Mouse (Mus musculus) midbrain, embryonic 11.5 days (tissue): ENCODE results near the gene Afap1. TPM values are rescaled to one million over a fixed set of nuclear protein-coding genes. Genes with fewer than 3 reads are reported as not detected.
A peak's percentile ranks its signal among the peaks of the same experiment; 100 is the strongest.

ENCODE experiments used
- ATAC-seq: fragments of 200-750 bp; cut with Nextera tagmentation; 2 replicates; pipeline ENCODE4 v1.8.0; 2017; ENCODE audit warnings: moderate TSS enrichment, moderate library complexity; ENCODE audit not compliant: low FRiP score
- DNase-seq: peaks from one replicate; pipeline ENCODE4 v3.0.0; 2015; ENCODE audit warnings: low spot score; ENCODE audit errors: missing footprints
- H3K27ac ChIP-seq: fragments of 300-500 bp; sonication (generic); 2 replicates; pipeline ENCODE4 v1.5.1; 2014; ENCODE audit warnings: low read depth, low read length
- H3K27me3 ChIP-seq: fragments of 300-500 bp; sonication (generic); 2 replicates; pipeline ENCODE4 v1.6.1; 2014; ENCODE audit warnings: mild to moderate bottlenecking, low read length, moderate library complexity, mixed read lengths; ENCODE audit not compliant: control insufficient read depth, insufficient read depth
- H3K36me3 ChIP-seq: fragments of 300-500 bp; sonication (generic); 2 replicates; pipeline ENCODE4 v1.6.1; 2014; ENCODE audit warnings: mild to moderate bottlenecking, low read length, moderate library complexity, mixed read lengths; ENCODE audit not compliant: control insufficient read depth, insufficient read depth
- H3K4me1 ChIP-seq: fragments of 300-500 bp; sonication (generic); 2 replicates; pipeline ENCODE4 v1.6.1; 2014; ENCODE audit warnings: low read length; ENCODE audit not compliant: control insufficient read depth, insufficient read depth
- H3K4me2 ChIP-seq: fragments of 300-500 bp; sonication (generic); 2 replicates; pipeline ENCODE4 v1.6.1; 2014; ENCODE audit warnings: mild to moderate bottlenecking, moderate library complexity
- H3K4me3 ChIP-seq: fragments of 300-500 bp; sonication (generic); 2 replicates; pipeline ENCODE4 v1.5.1; 2014; ENCODE audit warnings: low read depth, low read length
- H3K9ac ChIP-seq: fragments of 300-500 bp; sonication (generic); 2 replicates; pipeline ENCODE4 v1.6.1; 2014; ENCODE audit warnings: low read length
- H3K9me3 ChIP-seq: fragments of 300-500 bp; sonication (generic); 2 replicates; pipeline ENCODE4 v1.6.1; 2016; ENCODE audit warnings: low read length; ENCODE audit not compliant: control insufficient read depth
- WGBS: fragments of 180-500 bp; shearing (Covaris S2); extraction: QIAGEN DNeasy Blood & Tissue Kit; methylation state at CpG from one replicate; pipeline ENCODE4 v1.1.7; 2014; 5-methylcytosine and 5-hydroxymethylcytosine counted together
- polyA plus RNA-seq: library from polyadenylated mRNA; unstranded; fragments of >200 nt; fragmentation: Nextera tagmentation; extraction: Ambion mirVana; gene quantifications from 2 replicates; pipeline ENCODE4 v1.2.1, GENCODE M21; 2014

Gene Afap1
- polyA plus RNA-seq: 36.1 and 37.5 TPM in 2 replicates

DNA sequence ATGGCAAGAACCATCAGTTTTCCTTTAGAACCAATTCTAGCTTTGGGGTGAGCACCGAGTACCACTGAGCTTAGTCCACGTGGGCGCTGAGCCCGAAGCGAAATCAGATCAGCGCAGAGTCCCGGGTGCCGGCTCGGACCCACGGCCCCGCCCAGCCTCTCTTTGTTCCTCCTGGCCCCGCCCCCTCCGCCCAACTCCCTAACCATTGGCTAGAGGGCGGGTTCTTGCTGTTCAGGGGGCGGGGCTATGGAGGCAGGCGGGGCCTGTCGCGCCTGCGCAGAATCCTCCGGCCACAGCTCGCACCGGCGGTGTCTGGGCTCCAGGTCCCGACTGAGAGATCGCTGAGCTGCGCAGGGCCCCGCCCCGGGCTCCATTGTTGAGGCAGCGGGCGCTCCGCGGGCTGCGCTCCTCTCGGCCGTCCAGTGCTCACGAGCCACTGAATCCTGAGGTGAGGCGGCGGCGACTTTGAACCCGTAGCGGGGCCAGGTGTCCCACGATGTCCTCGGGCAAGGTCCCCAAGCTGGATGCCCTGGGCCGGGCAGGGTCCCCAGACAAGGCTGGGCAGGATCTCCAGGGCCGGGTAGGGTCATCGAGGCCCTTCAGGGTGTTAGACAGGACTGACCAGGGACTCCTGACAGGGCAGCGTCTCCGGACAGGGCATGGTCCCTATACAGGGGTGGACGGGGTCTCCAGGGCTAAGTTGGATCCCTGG is at the start of gene Afap1:
Afap1 (plus strand) TSS at position 227 of the 712 bp plus-strand sequence.
- peak within 1 kb of the TSS; percentile 54; the same call in 1 of the 2 replicates for H3K27ac ChIP-seq
- ATAC-seq (peak; percentile 96), DNase-seq (peak; percentile 100)
- H3K4me3 ChIP-seq: peak within 1 kb of the TSS; percentile 80
- H3K36me3 ChIP-seq: no peaks in the 10 kb centered on the region
- H3K9ac ChIP-seq: peak within 1 kb of the TSS; percentile 92
- peaks cover 22% of the 10 kb centered on the region for H3K4me1 ChIP-seq
- H3K27me3 ChIP-seq: peaks cover 4% of the 10 kb centered on the region; the same call in 1 of the 2 replicates
- under 1% methylated on average over 49 of the region's 49 CpGs for WGBS
- peak within 1 kb of the TSS; percentile 82 for H3K4me2 ChIP-seq
- H3K9me3 ChIP-seq: no peaks in the 10 kb centered on the region

DNA sequence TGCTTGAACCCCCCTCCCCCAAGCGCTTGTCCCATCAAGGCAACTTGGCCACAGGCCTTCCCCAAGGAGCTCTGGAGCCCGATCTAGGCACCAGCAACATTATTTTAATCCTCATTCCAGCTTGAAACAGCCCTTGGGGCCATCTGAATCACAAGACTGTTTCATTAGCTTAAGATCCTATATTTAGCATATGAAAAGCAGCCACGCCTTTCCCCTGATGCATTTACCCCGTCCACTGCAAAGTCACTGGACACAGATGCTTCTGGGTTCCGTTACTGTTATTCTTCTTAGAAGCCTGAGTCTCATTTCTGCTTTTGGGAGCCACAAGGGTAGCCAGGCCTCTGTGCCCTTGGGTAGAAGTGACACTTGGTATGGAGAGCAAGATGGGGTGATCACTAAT is 41.6 kb upstream of the Afap1 start:
- Histone ChIP-seq H3K9me3 (no peaks in the 10 kb centered on the region), H3K27ac (no peak overlapping the region), H3K27me3 (no peaks in the 10 kb centered on the region), H3K36me3 (no peaks in the 10 kb centered on the region), H3K9ac (no peak overlapping the region), H3K4me3 (no peak overlapping the region), H3K4me2 (no peak overlapping the region), H3K4me1 (peaks cover 6% of the 10 kb centered on the region; the same call in 1 of the 2 replicates)
- ATAC-seq (no peak), DNase-seq (no peak)
- 59% methylated on average over 5 of the region's 5 CpGs for WGBS

DNA sequence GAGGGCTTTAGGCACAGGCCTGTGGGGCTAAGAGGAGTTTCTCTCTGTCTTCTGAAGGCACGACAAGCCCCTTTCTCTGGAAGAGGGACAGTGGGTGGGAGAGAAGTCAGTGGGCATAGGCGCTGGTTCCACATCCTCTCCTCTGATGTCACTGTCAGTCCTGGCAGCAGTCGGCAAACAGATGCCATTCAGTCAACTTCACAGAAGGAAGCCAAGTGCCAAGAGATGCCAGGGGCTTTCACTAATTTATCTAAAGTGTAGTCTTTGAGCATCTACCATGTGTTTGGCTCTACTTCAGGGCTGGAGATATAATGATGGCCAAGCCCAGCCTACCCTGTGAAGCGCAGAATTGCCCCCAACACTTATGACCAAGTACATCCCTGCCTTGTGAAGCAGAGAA is 39.7 kb upstream of the Afap1 start:
- ATAC-seq (no peak), DNase-seq (no peak)
- no peak overlapping the region for H3K4me3 ChIP-seq
- H3K4me2 ChIP-seq: no peak overlapping the region
- no peaks in the 10 kb centered on the region for H3K36me3 ChIP-seq
- no peak overlapping the region for H3K27ac ChIP-seq
- peaks cover 6% of the 10 kb centered on the region; the same call in 1 of the 2 replicates for H3K4me1 ChIP-seq
- H3K27me3 ChIP-seq: no peaks in the 10 kb centered on the region
- H3K9ac ChIP-seq: no peak overlapping the region
- 92% methylated on average over 4 of the region's 4 CpGs for WGBS
- no peaks in the 10 kb centered on the region for H3K9me3 ChIP-seq

- ATAC-seq (no peak), DNase-seq (no peak)
- H3K4me2 ChIP-seq: no peak overlapping the region
- no peaks in the 10 kb centered on the region for H3K27me3 ChIP-seq
- 51% methylated on average over 3 of the region's 3 CpGs for WGBS
- H3K27ac ChIP-seq: no peak overlapping the region
- H3K4me1 ChIP-seq: peaks cover 4% of the 10 kb centered on the region; the same call in 1 of the 2 replicates
- no peaks in the 10 kb centered on the region for H3K9me3 ChIP-seq
- H3K9ac ChIP-seq: no peak overlapping the region
- no peaks in the 10 kb centered on the region for H3K36me3 ChIP-seq
- no peak overlapping the region for H3K4me3 ChIP-seq
Measured at GRCm38 (mm10) chr5:35856245-35856644, 36.9 kb upstream of the Afap1 start.

- Histone ChIP-seq H3K9ac (no peak overlapping the region), H3K4me1 (no peaks in the 10 kb centered on the region), H3K27me3 (no peaks in the 10 kb centered on the region), H3K4me2 (no peak overlapping the region), H3K36me3 (no peaks in the 10 kb centered on the region), H3K9me3 (no peaks in the 10 kb centered on the region), H3K4me3 (no peak overlapping the region), H3K27ac (no peak overlapping the region)
- ATAC-seq (peak; percentile 24; the same call in 1 of the 2 replicates), DNase-seq (peak; percentile 95)
- WGBS: 27% methylated on average over 6 of the region's 6 CpGs
Measured at GRCm38 (mm10) chr5:35858069-35858468, 35.0 kb upstream of the Afap1 start.

DNA sequence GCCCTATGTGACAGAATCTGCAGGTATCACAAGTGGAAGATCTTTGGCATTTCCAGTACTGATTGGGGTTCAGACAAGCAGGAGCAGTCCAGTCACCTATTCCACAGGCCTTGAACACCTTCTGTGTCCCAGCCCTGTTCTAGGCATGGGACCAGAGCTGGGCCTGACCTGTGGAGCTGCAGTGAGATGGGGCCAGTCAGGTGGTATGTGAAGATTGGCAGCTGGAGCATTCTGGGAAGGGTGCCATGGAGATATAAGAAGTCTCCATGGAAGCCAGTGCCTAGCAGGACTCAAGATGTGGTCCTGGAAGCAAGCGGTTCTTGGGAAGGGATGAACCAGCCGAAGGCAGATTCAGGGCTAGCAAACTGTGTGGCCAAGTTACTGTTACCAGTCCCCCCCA is 31.7 kb upstream of the Afap1 start:
- Histone ChIP-seq H3K36me3 (no peaks in the 10 kb centered on the region), H3K4me3 (no peak overlapping the region), H3K9ac (no peak overlapping the region), H3K9me3 (no peaks in the 10 kb centered on the region), H3K4me1 (no peaks in the 10 kb centered on the region), H3K27me3 (no peaks in the 10 kb centered on the region), H3K4me2 (no peak overlapping the region), H3K27ac (no peak overlapping the region)
- WGBS: 100% methylated on average over 2 of the region's 2 CpGs
- DNase-seq (no peak), ATAC-seq (no peak)

GRCm38 (mm10) chr5:35869973-35870372 is 23.1 kb upstream of the Afap1 start:
- Histone ChIP-seq H3K36me3 (no peaks in the 10 kb centered on the region), H3K9me3 (no peaks in the 10 kb centered on the region), H3K9ac (no peak overlapping the region), H3K4me1 (peaks cover 5% of the 10 kb centered on the region), H3K4me3 (no peak overlapping the region), H3K27me3 (no peaks in the 10 kb centered on the region), H3K27ac (no peak overlapping the region), H3K4me2 (no peak overlapping the region)
- ATAC-seq: no peak; the same call in 1 of the 2 replicates
- 83% methylated on average over 4 of the region's 4 CpGs for WGBS
- no peak for DNase-seq

DNA sequence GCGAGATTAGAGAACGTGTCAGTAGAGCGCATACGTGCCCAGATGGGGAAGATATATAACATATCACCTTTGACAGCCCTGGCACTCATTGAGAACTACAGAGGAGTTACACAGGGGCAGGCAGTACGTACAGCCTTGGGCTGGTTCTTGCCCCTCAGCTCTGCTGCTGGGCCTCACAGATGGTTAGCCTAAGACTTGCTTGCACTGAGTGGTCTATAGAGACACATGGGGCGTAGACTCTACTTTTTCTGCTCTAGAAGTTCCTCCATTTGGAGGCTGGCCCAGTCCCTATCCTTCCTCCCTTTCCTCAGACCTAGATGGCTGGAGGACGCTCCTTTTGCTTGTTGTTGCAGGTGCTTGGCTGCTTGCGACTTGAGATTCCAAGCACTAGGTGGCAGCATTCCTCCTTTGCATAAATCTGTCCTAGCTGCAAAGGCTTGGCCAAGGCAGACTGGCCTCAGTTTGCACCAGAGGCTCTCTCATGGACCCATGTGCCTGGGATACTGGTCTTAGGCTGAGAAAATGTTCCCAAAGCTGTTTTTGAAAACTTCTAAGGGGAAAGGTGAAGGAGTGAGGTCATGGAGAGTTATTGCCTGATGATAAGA is 22.6 kb upstream of the Afap1 start:
- Histone ChIP-seq H3K4me3 (no peak overlapping the region), H3K27ac (no peak overlapping the region), H3K4me1 (peaks cover 5% of the 10 kb centered on the region), H3K27me3 (no peaks in the 10 kb centered on the region), H3K36me3 (no peaks in the 10 kb centered on the region), H3K4me2 (no peak overlapping the region), H3K9me3 (no peaks in the 10 kb centered on the region), H3K9ac (no peak overlapping the region)
- DNase-seq: peak; percentile 96
- ATAC-seq: peak; percentile 65
- WGBS: 62% methylated on average over 8 of the region's 8 CpGs

GRCm38 (mm10) chr5:35873382-35873781 is 19.7 kb upstream of the Afap1 start:
- Histone ChIP-seq H3K9ac (no peak overlapping the region), H3K4me2 (no peak overlapping the region), H3K4me1 (peaks cover 5% of the 10 kb centered on the region), H3K36me3 (no peaks in the 10 kb centered on the region), H3K27ac (no peak overlapping the region), H3K4me3 (no peak overlapping the region), H3K9me3 (no peaks in the 10 kb centered on the region), H3K27me3 (no peaks in the 10 kb centered on the region)
- ATAC-seq: no peak
- 52% methylated on average over 4 of the region's 4 CpGs for WGBS
- DNase-seq: no peak
